Mouse (Mus musculus): ENCODE measurements around the gene Myo1c. TPM values are rescaled to one million over a fixed set of nuclear protein-coding genes. Genes with fewer than 3 reads are reported as not detected.
A peak's percentile ranks its signal among the peaks of the same experiment; 100 is the strongest.
"Not testable (repeated sequence)": the region's sequence is repeated elsewhere in the genome, so short reads cannot be mapped to it uniquely, and the experiment has no call there.

Gene Myo1c
- polyA plus RNA-seq, 1 experiment from 2014 or later, result 65.3 TPM

GRCm38 (mm10) chr11:75688132-75688531 is 37.8 kb downstream of the Myo1c start:
- 0 out of 2 replicates have a peak, but pooled peaks cover 3% of the 10 kb centered on the region for H3K4me1 ChIP-seq
- no peaks in the 10 kb centered on the region for H3K27me3 ChIP-seq
- H3K4me3 ChIP-seq (replicated peaks), result no peak overlapping the region
- H3K36me3 ChIP-seq, result peaks cover 32% of the 10 kb centered on the region
- H3K4me2 ChIP-seq (replicated peaks), result no peak overlapping the region
- WGBS, result 83% methylated on average over 2 of the region's 2 CpGs
- no peaks in the 10 kb centered on the region for H3K9me3 ChIP-seq (replicated peaks)
- H3K27ac ChIP-seq (replicated peaks), result 0 out of 2 replicates have a peak overlapping the region, but pooled peaks have one; percentile 41
- ATAC-seq (ENCODE audit: insufficient number of reproducible peaks, low FRiP score, low TSS enrichment, low read depth), result no peak
- no peak overlapping the region for H3K9ac ChIP-seq

- ATAC-seq (ENCODE audit: insufficient number of reproducible peaks, low FRiP score, low TSS enrichment, low read depth), result no peak
- 82% methylated on average over 1 of the region's 1 CpGs for WGBS
- H3K27ac ChIP-seq (replicated peaks), result no peak overlapping the region
- no peak overlapping the region for H3K4me2 ChIP-seq (replicated peaks)
- 0 out of 2 replicates have a peak, but pooled peaks cover 3% of the 10 kb centered on the region for H3K4me1 ChIP-seq
- H3K9me3 ChIP-seq (replicated peaks), result no peaks in the 10 kb centered on the region
- H3K4me3 ChIP-seq (replicated peaks), result no peak overlapping the region
- no peaks in the 10 kb centered on the region for H3K27me3 ChIP-seq
- peaks cover 36% of the 10 kb centered on the region for H3K36me3 ChIP-seq
- H3K9ac ChIP-seq, result no peak overlapping the region
These were observed 39.7 kb downstream of the Myo1c start for GRCm38 (mm10) chr11:75689977-75690376.

- Histone ChIP-seq H3K9ac (no peak overlapping the region), H3K36me3 (peaks cover 42% of the 10 kb centered on the region)
These were observed 40.7 kb downstream of the Myo1c start for GRCm38 (mm10) chr11:75691047-75691446.

GRCm38 (mm10) chr11:75693570-75693969 is 43.3 kb downstream of the Myo1c start:
- H3K27ac ChIP-seq (replicated peaks), result no peak overlapping the region
- H3K36me3 ChIP-seq, result peaks cover 61% of the 10 kb centered on the region
- H3K4me2 ChIP-seq (replicated peaks), result no peak overlapping the region
- H3K9me3 ChIP-seq (replicated peaks), result no peaks in the 10 kb centered on the region
- ATAC-seq (ENCODE audit: insufficient number of reproducible peaks, low FRiP score, low TSS enrichment, low read depth), result no peak
- H3K9ac ChIP-seq, result no peak overlapping the region
- 89% methylated on average over 5 of the region's 5 CpGs for WGBS
- H3K4me1 ChIP-seq, result no peaks in the 10 kb centered on the region
- H3K4me3 ChIP-seq (replicated peaks), result no peak overlapping the region
- H3K27me3 ChIP-seq, result no peaks in the 10 kb centered on the region

More at GRCm38 (mm10) chr11:75691047-75691446, 40.7 kb downstream of the Myo1c start:
- no peaks in the 10 kb centered on the region for H3K27me3 ChIP-seq
- H3K27ac ChIP-seq (replicated peaks), result no peak overlapping the region
- H3K4me2 ChIP-seq (replicated peaks), result no peak overlapping the region
- no peak overlapping the region for H3K4me3 ChIP-seq (replicated peaks)
- no peak for ATAC-seq (ENCODE audit: insufficient number of reproducible peaks, low FRiP score, low TSS enrichment, low read depth)
- H3K4me1 ChIP-seq, result 0 out of 2 replicates have a peak, but pooled peaks cover 3% of the 10 kb centered on the region
- H3K9me3 ChIP-seq (replicated peaks), result no peaks in the 10 kb centered on the region

- not testable (repeated sequence) for H3K27me3 ChIP-seq; H3K27ac ChIP-seq (replicated peaks)
- H3K36me3 ChIP-seq, result peaks cover 81% of the 10 kb centered on the region
These were observed 47.2 kb downstream of the Myo1c start for GRCm38 (mm10) chr11:75697464-75697863.

GRCm38 (mm10) chr11:75700557-75700956 is 50.3 kb downstream of the Myo1c start:
- Histone ChIP-seq H3K4me1 (no peaks in the 10 kb centered on the region), H3K9ac (no peak overlapping the region), H3K4me2 (replicated peaks) (no peak overlapping the region), H3K27ac (replicated peaks) (no peak overlapping the region), H3K36me3 (peaks cover 85% of the 10 kb centered on the region), H3K9me3 (replicated peaks) (no peaks in the 10 kb centered on the region), H3K27me3 (no peaks in the 10 kb centered on the region), H3K4me3 (replicated peaks) (no peak overlapping the region)
- 94% methylated on average over 5 of the region's 5 CpGs for WGBS
- no peak for ATAC-seq (ENCODE audit: insufficient number of reproducible peaks, low FRiP score, low TSS enrichment, low read depth)

More at GRCm38 (mm10) chr11:75697464-75697863, 47.2 kb downstream of the Myo1c start:
- not testable (repeated sequence) for H3K4me3 ChIP-seq (replicated peaks); H3K4me1 ChIP-seq; H3K9me3 ChIP-seq (replicated peaks); H3K9ac ChIP-seq; ATAC-seq (ENCODE audit: insufficient number of reproducible peaks, low FRiP score, low TSS enrichment, low read depth); H3K4me2 ChIP-seq (replicated peaks)
- WGBS, result 89% methylated on average over 3 of the region's 3 CpGs

GRCm38 (mm10) chr11:75702761-75703160 is 52.5 kb downstream of the Myo1c start:
- H3K36me3 ChIP-seq, result peaks cover 90% of the 10 kb centered on the region
- no peaks in the 10 kb centered on the region for H3K4me1 ChIP-seq
- no peak overlapping the region for H3K27ac ChIP-seq (replicated peaks)
- no peak overlapping the region for H3K4me3 ChIP-seq (replicated peaks)
- no peak overlapping the region for H3K4me2 ChIP-seq (replicated peaks)
- H3K9me3 ChIP-seq (replicated peaks), result no peaks in the 10 kb centered on the region
- ATAC-seq (ENCODE audit: insufficient number of reproducible peaks, low FRiP score, low TSS enrichment, low read depth), result no peak
- no peaks in the 10 kb centered on the region for H3K27me3 ChIP-seq
- WGBS, result 94% methylated on average over 6 of the region's 6 CpGs
- no peak overlapping the region for H3K9ac ChIP-seq

- H3K4me3 ChIP-seq (replicated peaks), result no peak overlapping the region
- H3K4me2 ChIP-seq (replicated peaks), result no peak overlapping the region
- ATAC-seq (ENCODE audit: insufficient number of reproducible peaks, low FRiP score, low TSS enrichment, low read depth), result no peak
- H3K27ac ChIP-seq (replicated peaks), result no peak overlapping the region
- H3K9ac ChIP-seq, result no peak overlapping the region
- no peaks in the 10 kb centered on the region for H3K4me1 ChIP-seq
- H3K36me3 ChIP-seq, result peaks cover 84% of the 10 kb centered on the region
- WGBS, result 91% methylated on average over 2 of the region's 2 CpGs
- H3K27me3 ChIP-seq, result no peaks in the 10 kb centered on the region
- H3K9me3 ChIP-seq (replicated peaks), result no peaks in the 10 kb centered on the region
These were observed 53.4 kb downstream of the Myo1c start for GRCm38 (mm10) chr11:75703748-75704147.

- WGBS, result 93% methylated on average over 1 of the region's 1 CpGs
- Histone ChIP-seq H3K27me3 (no peaks in the 10 kb centered on the region), H3K36me3 (no peaks in the 10 kb centered on the region), H3K9ac (no peak overlapping the region), H3K4me1 (no peaks in the 10 kb centered on the region), H3K9me3 (replicated peaks) (no peaks in the 10 kb centered on the region), H3K4me3 (replicated peaks) (no peak overlapping the region), H3K27ac (replicated peaks) (no peak overlapping the region), H3K4me2 (replicated peaks) (no peak overlapping the region)
- no peak for ATAC-seq (ENCODE audit: insufficient number of reproducible peaks, low FRiP score, low TSS enrichment, low read depth)
These were observed 63.6 kb downstream of the Myo1c start for GRCm38 (mm10) chr11:75713949-75714348.

GRCm38 (mm10) chr11:75715556-75715955 is 65.3 kb downstream of the Myo1c start:
- Histone ChIP-seq H3K4me1 (no peaks in the 10 kb centered on the region), H3K36me3 (no peaks in the 10 kb centered on the region), H3K9me3 (replicated peaks) (no peaks in the 10 kb centered on the region), H3K27ac (replicated peaks) (no peak overlapping the region), H3K9ac (no peak overlapping the region), H3K4me2 (replicated peaks) (no peak overlapping the region), H3K4me3 (replicated peaks) (no peak overlapping the region), H3K27me3 (no peaks in the 10 kb centered on the region)
- WGBS, result 19% methylated on average over 12 of the region's 12 CpGs
- ATAC-seq (ENCODE audit: insufficient number of reproducible peaks, low FRiP score, low TSS enrichment, low read depth), result no peak

- Histone ChIP-seq H3K27me3 (no peaks in the 10 kb centered on the region), H3K9me3 (replicated peaks) (no peaks in the 10 kb centered on the region), H3K4me3 (replicated peaks) (no peak overlapping the region), H3K27ac (replicated peaks) (no peak overlapping the region), H3K9ac (no peak overlapping the region), H3K36me3 (no peaks in the 10 kb centered on the region), H3K4me2 (replicated peaks) (no peak overlapping the region), H3K4me1 (no peaks in the 10 kb centered on the region)
- ATAC-seq (ENCODE audit: insufficient number of reproducible peaks, low FRiP score, low TSS enrichment, low read depth), result no peak
- WGBS, result 71% methylated on average over 8 of the region's 8 CpGs
These were observed 66.5 kb downstream of the Myo1c start for GRCm38 (mm10) chr11:75716661-75717325.

- WGBS, result 52% methylated on average over 4 of the region's 4 CpGs
- no peak for ATAC-seq (ENCODE audit: insufficient number of reproducible peaks, low FRiP score, low TSS enrichment, low read depth)
- Histone ChIP-seq H3K4me3 (replicated peaks) (no peak overlapping the region), H3K27me3 (no peaks in the 10 kb centered on the region), H3K27ac (replicated peaks) (no peak overlapping the region), H3K4me1 (no peaks in the 10 kb centered on the region), H3K9me3 (replicated peaks) (no peaks in the 10 kb centered on the region), H3K9ac (no peak overlapping the region), H3K4me2 (replicated peaks) (no peak overlapping the region), H3K36me3 (no peaks in the 10 kb centered on the region)
These were observed 72.0 kb downstream of the Myo1c start for GRCm38 (mm10) chr11:75722339-75722738.

Data from embryonic facial prominence, embryonic 15.5 days (tissue).